Mouse (Mus musculus): ENCODE measurements around the gene Nudt22.

Gene Nudt22

GRCm38 (mm10) chr19:6996006-6996405, at the start of gene Nudt22, which contains the start of gene Trpt1:
Nudt22 (minus strand) TSS chr19:6996117.
Trpt1 (plus strand) TSS chr19:6996131.
- peak; percentile 80 for DNase-seq (ENCODE audit: low spot score)

GRCm38 (mm10) chr19:7044706-7045105, 48.8 kb upstream of the Nudt22 start:
- no peak for DNase-seq (ENCODE audit: low spot score)

GRCm38 (mm10) chr19:7044279-7044678, 48.4 kb upstream of the Nudt22 start:
- no peak for DNase-seq (ENCODE audit: low spot score)

- DNase-seq (ENCODE audit: low spot score): no peak
Observed at GRCm38 (mm10) chr19:7041171-7041570, 45.3 kb upstream of the Nudt22 start.

GRCm38 (mm10) chr19:7040637-7041130, 44.8 kb upstream of the Nudt22 start:
- no peak for DNase-seq (ENCODE audit: low spot score)

- DNase-seq (ENCODE audit: low spot score): peak; percentile 99
Observed at GRCm38 (mm10) chr19:7039841-7040636, 44.1 kb upstream of the Nudt22 start, which contains the start of gene Stip1. Stip1 (minus strand) TSS chr19:7039967.

- peak; percentile 43 for DNase-seq (ENCODE audit: low spot score)
Observed at GRCm38 (mm10) chr19:7039088-7039720, 43.3 kb upstream of the Nudt22 start.

GRCm38 (mm10) chr19:7034006-7034405, 38.1 kb upstream of the Nudt22 start:
- no peak for DNase-seq (ENCODE audit: low spot score)

GRCm38 (mm10) chr19:7029531-7029930, 33.6 kb upstream of the Nudt22 start:
- no peak for DNase-seq (ENCODE audit: low spot score)

- DNase-seq (ENCODE audit: low spot score): peak; percentile 64
Observed at GRCm38 (mm10) chr19:7020224-7020641, 24.3 kb upstream of the Nudt22 start.

- DNase-seq (ENCODE audit: low spot score): no peak
Observed at GRCm38 (mm10) chr19:7019191-7019590, 23.3 kb upstream of the Nudt22 start, which contains the start of gene Fermt3. Fermt3 (minus strand) TSS chr19:7019469.

GRCm38 (mm10) chr19:7018546-7018945, 22.6 kb upstream of the Nudt22 start:
- no peak for DNase-seq (ENCODE audit: low spot score)

GRCm38 (mm10) chr19:7017541-7018457, 21.9 kb upstream of the Nudt22 start:
- no peak for DNase-seq (ENCODE audit: low spot score)

GRCm38 (mm10) chr19:7014481-7015135, 18.7 kb upstream of the Nudt22 start:
- DNase-seq (ENCODE audit: low spot score): no peak

GRCm38 (mm10) chr19:7013984-7014383, 18.1 kb upstream of the Nudt22 start:
- no peak for DNase-seq (ENCODE audit: low spot score)

- DNase-seq (ENCODE audit: low spot score): no peak
Observed at GRCm38 (mm10) chr19:7012426-7012825, 16.5 kb upstream of the Nudt22 start.

- DNase-seq (ENCODE audit: low spot score): no peak
Observed at GRCm38 (mm10) chr19:7006892-7007593, 11.1 kb upstream of the Nudt22 start.

GRCm38 (mm10) chr19:6999360-7000063, 3.6 kb upstream of the Nudt22 start:
- no peak for DNase-seq (ENCODE audit: low spot score)

GRCm38 (mm10) chr19:6997721-6998290, 1.9 kb upstream of the Nudt22 start:
- DNase-seq (ENCODE audit: low spot score): no peak

All from MN1 (cell line).